Mouse (Mus musculus): ENCODE data around the gene Slc16a8. TPM values are rescaled to one million over a fixed set of nuclear protein-coding genes. Genes with fewer than 3 reads are reported as not detected.

The Slc16a8 gene
- under 1 TPM in 1 of 2 experiments, not detected in 1; 0.45 TPM for polyA plus RNA-seq (2017; shearing (Covaris generic))

DNA sequence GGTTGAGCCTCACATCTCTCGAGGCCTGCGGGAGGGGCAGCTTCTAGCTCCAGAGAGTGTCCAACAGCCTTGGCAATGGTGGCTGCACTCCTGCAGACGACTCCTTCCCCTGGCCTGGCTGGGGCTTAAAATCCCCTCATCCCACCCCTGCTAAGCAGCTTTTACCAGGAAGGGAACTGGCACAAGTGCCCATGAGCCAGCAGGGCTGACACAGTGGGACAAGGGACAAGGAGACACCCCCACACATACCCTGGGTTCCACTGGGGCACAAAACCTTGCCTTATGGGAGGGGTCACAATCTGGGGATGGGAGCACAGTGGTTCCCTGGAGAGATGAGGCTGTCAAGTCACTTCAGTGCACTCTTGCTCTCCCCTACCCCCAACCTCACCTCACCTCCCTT, at the start of gene Slc16a8:
Slc16a8 (minus strand) TSS at position 101 of the 400 bp plus-strand sequence.

GRCm38 (mm10) chr15:79285399-79285798, 30.8 kb upstream of the Slc16a8 start, which contains the start of gene Baiap2l2:
TSS of gene Baiap2l2 (minus strand) at chr15:79285537.

GRCm38 (mm10) chr15:79229058-79229821, 25.3 kb downstream of the Slc16a8 start, which contains the start of the genes Pick1 and Gm49486:
TSS of gene Pick1 (plus strand) at chr15:79229173.
TSS of gene Gm49486 (plus strand) at chr15:79229391.

Other genes with a start within 250 kb of the Slc16a8 start
- gene H1f0, start 226.3 kb downstream of the Slc16a8 start, polyA plus RNA-seq (2017; shearing (Covaris generic)): 100 to 1,000 TPM; 106 to 152 TPM
- gene Galr3, start 212.9 kb downstream of the Slc16a8 start, polyA plus RNA-seq (2017; shearing (Covaris generic)): under 1 TPM; 0.42 to 0.47 TPM
- gene Ankrd54, start 191.9 kb downstream of the Slc16a8 start, polyA plus RNA-seq (2017; shearing (Covaris generic)): 10 to 100 TPM; 48.6 to 53.3 TPM
- gene Eif3l, start 179.6 kb downstream of the Slc16a8 start, polyA plus RNA-seq (2017; shearing (Covaris generic)): 100 to 1,000 TPM; 160 to 185 TPM
- 10 to 100 TPM; 26.9 to 36.0 TPM for gene Micall1, start 145.9 kb downstream of the Slc16a8 start, polyA plus RNA-seq (2017; shearing (Covaris generic))
- gene Polr2f, start 113.8 kb downstream of the Slc16a8 start, polyA plus RNA-seq (2017; shearing (Covaris generic)): 100 to 1,000 TPM; 133 to 161 TPM
- gene 1700088E04Rik, start 113.5 kb downstream of the Slc16a8 start, polyA plus RNA-seq (2017; shearing (Covaris generic)): 1 to 10 TPM; 3.0 to 4.3 TPM
- under 1 TPM in 1 of 2 experiments, not detected in 1; 0.09 TPM for gene Sox10, start 89.5 kb downstream of the Slc16a8 start, polyA plus RNA-seq (2017; shearing (Covaris generic))
- gene Pick1, start 25.6 kb downstream of the Slc16a8 start, polyA plus RNA-seq (2017; shearing (Covaris generic)): 10 to 100 TPM; 29.6 to 30.8 TPM
- under 1 TPM; 0.17 to 0.98 TPM for gene Gm49486, start 25.4 kb downstream of the Slc16a8 start, polyA plus RNA-seq (2017; shearing (Covaris generic))
- 1 to 10 TPM in 1 of 2 experiments, under 1 TPM in 1; 0.58 to 1.1 TPM for gene Baiap2l2, start 30.8 kb upstream of the Slc16a8 start, polyA plus RNA-seq (2017; shearing (Covaris generic))
- gene Pla2g6, start 73.6 kb upstream of the Slc16a8 start, polyA plus RNA-seq (2017; shearing (Covaris generic)): 10 to 100 TPM in 1 of 2 experiments, 1 to 10 TPM in 1; 4.7 to 10.7 TPM
- 1 to 10 TPM; 1.7 to 3.4 TPM for gene Maff, start 91.9 kb upstream of the Slc16a8 start, polyA plus RNA-seq (2017; shearing (Covaris generic))
- 10 to 100 TPM; 33.9 to 51.9 TPM for gene Tmem184b, start 148.8 kb upstream of the Slc16a8 start, polyA plus RNA-seq (2017; shearing (Covaris generic))
- 10 to 100 TPM; 30.0 to 31.2 TPM for gene Csnk1e, start 200.8 kb upstream of the Slc16a8 start, polyA plus RNA-seq (2017; shearing (Covaris generic))

All from activated CD4-positive, CD25-positive, alpha-beta regulatory T cell (primary cell).